Mouse (Mus musculus): Measurements from ENCODE around the gene Fmod.

The Fmod gene

GRCm38 (mm10) chr1:134056285-134056684 is 19.2 kb downstream of the Fmod start:
- DNase-seq (ENCODE audit: low spot score), result no peak

- no peak for DNase-seq (ENCODE audit: low spot score)
These were observed 20.7 kb downstream of the Fmod start for GRCm38 (mm10) chr1:134057736-134058135.

GRCm38 (mm10) chr1:134058870-134059269 is 21.8 kb downstream of the Fmod start:
- no peak for DNase-seq (ENCODE audit: low spot score)

- DNase-seq (ENCODE audit: low spot score), result no peak
These were observed 23.0 kb downstream of the Fmod start for GRCm38 (mm10) chr1:134059739-134060695.

- DNase-seq (ENCODE audit: low spot score), result no peak
These were observed 24.0 kb downstream of the Fmod start for GRCm38 (mm10) chr1:134060849-134061569.

- DNase-seq (ENCODE audit: low spot score), result no peak
These were observed 24.9 kb downstream of the Fmod start for GRCm38 (mm10) chr1:134061915-134062314.

GRCm38 (mm10) chr1:134062411-134063085 is 25.5 kb downstream of the Fmod start:
- DNase-seq (ENCODE audit: low spot score), result no peak

- DNase-seq (ENCODE audit: low spot score), result peak; percentile 89
These were observed 26.2 kb downstream of the Fmod start for GRCm38 (mm10) chr1:134063086-134063772.

GRCm38 (mm10) chr1:134063773-134064125 is 26.7 kb downstream of the Fmod start:
- DNase-seq (ENCODE audit: low spot score), result no peak

- DNase-seq (ENCODE audit: low spot score), result no peak
These were observed 27.3 kb downstream of the Fmod start for GRCm38 (mm10) chr1:134064296-134064831.

- peak; percentile 95 for DNase-seq (ENCODE audit: low spot score)
These were observed 28.3 kb downstream of the Fmod start for GRCm38 (mm10) chr1:134065241-134065809.

GRCm38 (mm10) chr1:134066554-134066953 is 29.5 kb downstream of the Fmod start:
- DNase-seq (ENCODE audit: low spot score), result no peak

GRCm38 (mm10) chr1:134067143-134067619 is 30.1 kb downstream of the Fmod start:
- no peak for DNase-seq (ENCODE audit: low spot score)

GRCm38 (mm10) chr1:134070099-134070669 is 33.1 kb downstream of the Fmod start:
- DNase-seq (ENCODE audit: low spot score), result no peak

- DNase-seq (ENCODE audit: low spot score), result peak; percentile 76
These were observed 34.5 kb downstream of the Fmod start for GRCm38 (mm10) chr1:134071411-134072018.

- DNase-seq (ENCODE audit: low spot score), result no peak
These were observed 36.1 kb downstream of the Fmod start for GRCm38 (mm10) chr1:134073061-134073564.

GRCm38 (mm10) chr1:134073658-134074057 is 36.6 kb downstream of the Fmod start:
- no peak for DNase-seq (ENCODE audit: low spot score)

GRCm38 (mm10) chr1:134074184-134074583 is 37.1 kb downstream of the Fmod start:
- peak; percentile 54 for DNase-seq (ENCODE audit: low spot score)

GRCm38 (mm10) chr1:134074606-134075005 is 37.6 kb downstream of the Fmod start:
- DNase-seq (ENCODE audit: low spot score), result peak; percentile 61

- DNase-seq (ENCODE audit: low spot score), result no peak
These were observed 38.5 kb downstream of the Fmod start for GRCm38 (mm10) chr1:134075532-134075931.
